Mouse (Mus musculus): Measurements from ENCODE around the gene Ces3b. TPM values are rescaled to one million over a fixed set of nuclear protein-coding genes. Genes with fewer than 3 reads are reported as not detected.
A peak's percentile ranks its signal among the peaks of the same experiment; 100 is the strongest.

The Ces3b gene
- 0.08 TPM in 1 of 2 replicates, not detected in the other for polyA plus RNA-seq (2012; rRNA removed)

- no peaks in the 10 kb centered on the region for H3K27me3 ChIP-seq (replicated peaks; ENCODE audit: control insufficient read depth, insufficient read depth, low read length)
- no peak within 1 kb of the TSS for H3K27ac ChIP-seq (ENCODE audit: insufficient read depth, low read depth, low read length)
- TF ChIP-seq CTCF (conservative IDR thresholded peaks at IDR 0.05; ENCODE audit: insufficient read depth, insufficient read length, low read depth, low read length): no peak
- no peak for TF ChIP-seq POLR2A (IDR thresholded peaks at IDR 0.05; ENCODE audit: low read depth, low read length)
- DNase-seq: no peak
- 69% methylated on average over 7 of the region's 7 CpGs for WGBS
- H3K36me3 ChIP-seq (ENCODE audit: control insufficient read depth, insufficient read depth, low read length): no peaks in the 10 kb centered on the region
- no peaks in the 10 kb centered on the region for H3K4me1 ChIP-seq (ENCODE audit: control insufficient read depth, insufficient read depth, low read length)
- no peak within 1 kb of the TSS for H3K4me3 ChIP-seq (ENCODE audit: insufficient read depth, low read depth, low read length)
Measured at GRCm38 (mm10) chr8:105083449-105084050, at the start of gene Ces3b. Gene Ces3b (plus strand): TSS chr8:105083753.

- no peaks in the 10 kb centered on the region for H3K36me3 ChIP-seq (ENCODE audit: control insufficient read depth, insufficient read depth, low read length)
- no peak overlapping the region for H3K27ac ChIP-seq (ENCODE audit: insufficient read depth, low read depth, low read length)
- H3K4me1 ChIP-seq (ENCODE audit: control insufficient read depth, insufficient read depth, low read length): no peaks in the 10 kb centered on the region
- WGBS: 39% methylated on average over 1 of the region's 1 CpGs
- no peaks in the 10 kb centered on the region for H3K27me3 ChIP-seq (replicated peaks; ENCODE audit: control insufficient read depth, insufficient read depth, low read length)
- DNase-seq: no peak
- H3K4me3 ChIP-seq (ENCODE audit: insufficient read depth, low read depth, low read length): no peak overlapping the region
- TF ChIP-seq CTCF (conservative IDR thresholded peaks at IDR 0.05; ENCODE audit: insufficient read depth, insufficient read length, low read depth, low read length) (no peak), POLR2A (IDR thresholded peaks at IDR 0.05; ENCODE audit: low read depth, low read length) (no peak)
Measured at GRCm38 (mm10) chr8:105043510-105043909, 40.0 kb upstream of the Ces3b start.

- 65% methylated on average over 3 of the region's 3 CpGs for WGBS
- Histone ChIP-seq H3K36me3 (ENCODE audit: control insufficient read depth, insufficient read depth, low read length) (no peaks in the 10 kb centered on the region), H3K27me3 (replicated peaks; ENCODE audit: control insufficient read depth, insufficient read depth, low read length) (no peaks in the 10 kb centered on the region), H3K4me1 (ENCODE audit: control insufficient read depth, insufficient read depth, low read length) (no peaks in the 10 kb centered on the region), H3K27ac (ENCODE audit: insufficient read depth, low read depth, low read length) (no peak overlapping the region), H3K4me3 (ENCODE audit: insufficient read depth, low read depth, low read length) (no peak overlapping the region)
- TF ChIP-seq POLR2A (IDR thresholded peaks at IDR 0.05; ENCODE audit: low read depth, low read length) (no peak), CTCF (conservative IDR thresholded peaks at IDR 0.05; ENCODE audit: insufficient read depth, insufficient read length, low read depth, low read length) (no peak)
- DNase-seq: no peak
Measured at GRCm38 (mm10) chr8:105045824-105046401, 37.6 kb upstream of the Ces3b start.

GRCm38 (mm10) chr8:105048371-105048854 lies 35.1 kb upstream of the Ces3b start, which contains the start of gene Ces3a:
Gene Ces3a (plus strand): TSS chr8:105048601.
- no peak for DNase-seq
- no peak within 1 kb of the TSS for H3K27ac ChIP-seq (ENCODE audit: insufficient read depth, low read depth, low read length)
- WGBS: 73% methylated on average over 3 of the region's 3 CpGs
- no peaks in the 10 kb centered on the region for H3K4me1 ChIP-seq (ENCODE audit: control insufficient read depth, insufficient read depth, low read length)
- no peaks in the 10 kb centered on the region for H3K36me3 ChIP-seq (ENCODE audit: control insufficient read depth, insufficient read depth, low read length)
- no peak for TF ChIP-seq CTCF (conservative IDR thresholded peaks at IDR 0.05; ENCODE audit: insufficient read depth, insufficient read length, low read depth, low read length)
- no peak for TF ChIP-seq POLR2A (IDR thresholded peaks at IDR 0.05; ENCODE audit: low read depth, low read length)
- no peak within 1 kb of the TSS for H3K4me3 ChIP-seq (ENCODE audit: insufficient read depth, low read depth, low read length)
- no peaks in the 10 kb centered on the region for H3K27me3 ChIP-seq (replicated peaks; ENCODE audit: control insufficient read depth, insufficient read depth, low read length)

GRCm38 (mm10) chr8:105056211-105056610 lies 27.3 kb upstream of the Ces3b start:
- Histone ChIP-seq H3K27me3 (replicated peaks; ENCODE audit: control insufficient read depth, insufficient read depth, low read length) (no peaks in the 10 kb centered on the region), H3K27ac (ENCODE audit: insufficient read depth, low read depth, low read length) (no peak overlapping the region), H3K4me3 (ENCODE audit: insufficient read depth, low read depth, low read length) (no peak overlapping the region), H3K4me1 (ENCODE audit: control insufficient read depth, insufficient read depth, low read length) (no peaks in the 10 kb centered on the region), H3K36me3 (ENCODE audit: control insufficient read depth, insufficient read depth, low read length) (no peaks in the 10 kb centered on the region)
- 92% methylated on average over 4 of the region's 4 CpGs for WGBS
- no peak for DNase-seq
- TF ChIP-seq POLR2A (IDR thresholded peaks at IDR 0.05; ENCODE audit: low read depth, low read length): no peak
- no peak for TF ChIP-seq CTCF (conservative IDR thresholded peaks at IDR 0.05; ENCODE audit: insufficient read depth, insufficient read length, low read depth, low read length)

- no peak for TF ChIP-seq POLR2A (IDR thresholded peaks at IDR 0.05; ENCODE audit: low read depth, low read length)
- TF ChIP-seq CTCF (conservative IDR thresholded peaks at IDR 0.05; ENCODE audit: insufficient read depth, insufficient read length, low read depth, low read length): no peak
- Histone ChIP-seq H3K27ac (ENCODE audit: insufficient read depth, low read depth, low read length) (no peak overlapping the region), H3K4me1 (ENCODE audit: control insufficient read depth, insufficient read depth, low read length) (no peaks in the 10 kb centered on the region), H3K27me3 (replicated peaks; ENCODE audit: control insufficient read depth, insufficient read depth, low read length) (no peaks in the 10 kb centered on the region), H3K4me3 (ENCODE audit: insufficient read depth, low read depth, low read length) (no peak overlapping the region), H3K36me3 (ENCODE audit: control insufficient read depth, insufficient read depth, low read length) (no peaks in the 10 kb centered on the region)
- no peak for DNase-seq
Measured at GRCm38 (mm10) chr8:105060056-105060455, 23.5 kb upstream of the Ces3b start.

- no peaks in the 10 kb centered on the region for H3K36me3 ChIP-seq (ENCODE audit: control insufficient read depth, insufficient read depth, low read length)
- no peak overlapping the region for H3K27ac ChIP-seq (ENCODE audit: insufficient read depth, low read depth, low read length)
- TF ChIP-seq POLR2A (IDR thresholded peaks at IDR 0.05; ENCODE audit: low read depth, low read length): no peak
- peak; percentile 86 for TF ChIP-seq CTCF (conservative IDR thresholded peaks at IDR 0.05; ENCODE audit: insufficient read depth, insufficient read length, low read depth, low read length)
- H3K27me3 ChIP-seq (replicated peaks; ENCODE audit: control insufficient read depth, insufficient read depth, low read length): no peaks in the 10 kb centered on the region
- peak; percentile 83 for DNase-seq
- no peak overlapping the region for H3K4me3 ChIP-seq (ENCODE audit: insufficient read depth, low read depth, low read length)
- WGBS: 0% methylated on average over 1 of the region's 1 CpGs
- H3K4me1 ChIP-seq (ENCODE audit: control insufficient read depth, insufficient read depth, low read length): peaks cover 19% of the 10 kb centered on the region; the same call in 1 of the 2 replicates
Measured at GRCm38 (mm10) chr8:105066761-105067160, 16.8 kb upstream of the Ces3b start.
